Mouse (Mus musculus) hindbrain, embryonic 10.5 days (tissue): ENCODE data around the gene Tmem125. TPM values are rescaled to one million over a fixed set of nuclear protein-coding genes. Genes with fewer than 3 reads are reported as not detected.
"Not testable (repeated sequence)": the region's sequence is repeated elsewhere in the genome, so short reads cannot be mapped to it uniquely, and the experiment has no call there.

ENCODE experiments used
- DNase-seq: peaks from one replicate; pipeline ENCODE4 v3.0.0-alpha.2; 2017; ENCODE audit warnings: low spot score
- H3K27ac ChIP-seq: fragments of 300-500 bp; sonication (generic); 2 replicates; pipeline ENCODE4 v1.5.1; 2016; ENCODE audit warnings: mild to moderate bottlenecking, moderate library complexity
- H3K27me3 ChIP-seq: fragments of 300-500 bp; sonication (generic); 2 replicates; pipeline ENCODE4 v1.6.1; 2016; ENCODE audit warnings: mild to moderate bottlenecking; ENCODE audit not compliant: poor library complexity, insufficient read depth, severe bottlenecking
- H3K36me3 ChIP-seq: fragments of 300-500 bp; sonication (generic); 2 replicates; pipeline ENCODE4 v1.6.1; 2016; ENCODE audit warnings: mild to moderate bottlenecking, moderate library complexity
- H3K4me1 ChIP-seq: fragments of 300-500 bp; sonication (generic); replicated peaks from 2 replicates; pipeline ENCODE4 v1.6.1; 2016; ENCODE audit warnings: mild to moderate bottlenecking
- H3K4me3 ChIP-seq: fragments of 300-500 bp; sonication (generic); 2 replicates; pipeline ENCODE4 v1.5.1; 2016; ENCODE audit warnings: mild to moderate bottlenecking, moderate library complexity
- H3K9me3 ChIP-seq: fragments of 300-500 bp; sonication (generic); 2 replicates; pipeline ENCODE4 v1.6.1; 2016; ENCODE audit warnings: mild to moderate bottlenecking, moderate library complexity
- WGBS: fragments of 180-500 bp; shearing (Covaris S2); methylation state at CpG from one replicate; pipeline ENCODE4 v1.1.7; 2016; 5-methylcytosine and 5-hydroxymethylcytosine counted together
- polyA plus RNA-seq: library from polyadenylated mRNA; unstranded; fragments of >200 nt; fragmentation: Nextera tagmentation; extraction: Ambion mirVana; gene quantifications from 2 replicates; pipeline ENCODE4 v1.2.1, GENCODE M21; 2016

Gene Tmem125
- polyA plus RNA-seq, 1 experiment from 2014 or later = 0.71 TPM

- WGBS = 78% methylated on average over 13 of the region's 13 CpGs
- 0 out of 2 replicates have a peak overlapping the region, but pooled peaks have one; percentile 29 for H3K27ac ChIP-seq
- no peak for DNase-seq
These were observed 20.4 kb upstream of the Tmem125 start for GRCm38 (mm10) chr4:118564062-118564925.

GRCm38 (mm10) chr4:118553039-118553649 is 9.3 kb upstream of the Tmem125 start:
- H3K36me3 ChIP-seq = no peaks in the 10 kb centered on the region
- H3K27me3 ChIP-seq = no peaks in the 10 kb centered on the region
- peaks cover under 1% of the 10 kb centered on the region for H3K9me3 ChIP-seq
- WGBS = 81% methylated on average over 3 of the region's 3 CpGs
- H3K27ac ChIP-seq = no peak overlapping the region
- H3K4me1 ChIP-seq = no peaks in the 10 kb centered on the region
- DNase-seq = no peak
- H3K4me3 ChIP-seq = no peak overlapping the region

More at GRCm38 (mm10) chr4:118564062-118564925, 20.4 kb upstream of the Tmem125 start:
- Histone ChIP-seq H3K4me3 (no peak overlapping the region), H3K9me3 (0 out of 2 replicates have a peak, but pooled peaks cover 4% of the 10 kb centered on the region), H3K4me1 (peaks cover 5% of the 10 kb centered on the region), H3K36me3 (no peaks in the 10 kb centered on the region), H3K27me3 (peaks cover 4% of the 10 kb centered on the region; the same call in 1 of the 2 replicates)

- not testable (repeated sequence) for H3K9me3 ChIP-seq, H3K36me3 ChIP-seq, H3K27me3 ChIP-seq, H3K27ac ChIP-seq, H3K4me3 ChIP-seq
- peak; percentile 58 for DNase-seq
- WGBS = 86% methylated on average over 10 of the region's 10 CpGs
- H3K4me1 ChIP-seq = peaks cover 14% of the 10 kb centered on the region
These were observed 4.3 kb upstream of the Tmem125 start for GRCm38 (mm10) chr4:118548130-118548480.

GRCm38 (mm10) chr4:118547424-118548129 is 3.7 kb upstream of the Tmem125 start:
- not testable (repeated sequence) for DNase-seq, H3K36me3 ChIP-seq, H3K9me3 ChIP-seq, H3K4me3 ChIP-seq, H3K27me3 ChIP-seq, H3K27ac ChIP-seq
- WGBS = 89% methylated on average over 23 of the region's 23 CpGs
- peaks cover 20% of the 10 kb centered on the region for H3K4me1 ChIP-seq

- no peak for DNase-seq
- H3K4me3 ChIP-seq = no peak overlapping the region
These were observed 740 bp upstream of the Tmem125 start for GRCm38 (mm10) chr4:118544441-118545127.

GRCm38 (mm10) chr4:118543158-118543530 is 700 bp downstream of the Tmem125 start:
- H3K27ac ChIP-seq = no peak overlapping the region
- peaks cover 6% of the 10 kb centered on the region for H3K9me3 ChIP-seq
- no peaks in the 10 kb centered on the region for H3K36me3 ChIP-seq
- peaks cover 35% of the 10 kb centered on the region for H3K4me1 ChIP-seq
- peaks cover 43% of the 10 kb centered on the region for H3K27me3 ChIP-seq
- H3K4me3 ChIP-seq = peak overlapping the region; percentile 50
- 19% methylated on average over 13 of the region's 13 CpGs for WGBS
- no peak for DNase-seq

More at GRCm38 (mm10) chr4:118544441-118545127, 740 bp upstream of the Tmem125 start:
- Histone ChIP-seq H3K27ac (0 out of 2 replicates have a peak overlapping the region, but pooled peaks have one; percentile 6), H3K36me3 (no peaks in the 10 kb centered on the region), H3K9me3 (peaks cover 7% of the 10 kb centered on the region), H3K4me1 (peaks cover 33% of the 10 kb centered on the region), H3K27me3 (peaks cover 29% of the 10 kb centered on the region)
- WGBS = 75% methylated on average over 14 of the region's 14 CpGs

GRCm38 (mm10) chr4:118542510-118543157 is 1.2 kb downstream of the Tmem125 start:
- Histone ChIP-seq H3K36me3 (no peaks in the 10 kb centered on the region), H3K9me3 (peaks cover 2% of the 10 kb centered on the region; the same call in 1 of the 2 replicates), H3K27me3 (peaks cover 47% of the 10 kb centered on the region), H3K4me3 (peak overlapping the region; percentile 50; the same call in 1 of the 2 replicates), H3K4me1 (peaks cover 35% of the 10 kb centered on the region), H3K27ac (no peak overlapping the region)
- no peak for DNase-seq
- WGBS = 60% methylated on average over 9 of the region's 9 CpGs

GRCm38 (mm10) chr4:118539904-118540303 is 3.9 kb downstream of the Tmem125 start:
- no peak for DNase-seq
- Histone ChIP-seq H3K4me1 (peaks cover 35% of the 10 kb centered on the region), H3K36me3 (no peaks in the 10 kb centered on the region), H3K27ac (no peak overlapping the region), H3K4me3 (no peak overlapping the region), H3K27me3 (peaks cover 47% of the 10 kb centered on the region), H3K9me3 (no peaks in the 10 kb centered on the region)
- WGBS = 15% methylated on average over 10 of the region's 10 CpGs

GRCm38 (mm10) chr4:118537801-118538200 is 6.0 kb downstream of the Tmem125 start:
- Histone ChIP-seq H3K36me3 (no peaks in the 10 kb centered on the region), H3K27me3 (peaks cover 45% of the 10 kb centered on the region), H3K4me1 (peaks cover 22% of the 10 kb centered on the region), H3K9me3 (no peaks in the 10 kb centered on the region), H3K4me3 (no peak overlapping the region), H3K27ac (no peak overlapping the region)
- DNase-seq = no peak
- 54% methylated on average over 6 of the region's 6 CpGs for WGBS

- H3K27me3 ChIP-seq = peaks cover 25% of the 10 kb centered on the region
- H3K4me3 ChIP-seq = no peak overlapping the region
- no peak overlapping the region for H3K27ac ChIP-seq
- peaks cover 34% of the 10 kb centered on the region for H3K4me1 ChIP-seq
- no peaks in the 10 kb centered on the region for H3K9me3 ChIP-seq
- WGBS = 85% methylated on average over 6 of the region's 6 CpGs
- no peak for DNase-seq
- H3K36me3 ChIP-seq = no peaks in the 10 kb centered on the region
These were observed 8.2 kb downstream of the Tmem125 start for GRCm38 (mm10) chr4:118535610-118536009.

GRCm38 (mm10) chr4:118533605-118534004 is 10.2 kb downstream of the Tmem125 start:
- H3K36me3 ChIP-seq = no peaks in the 10 kb centered on the region
- peaks cover 9% of the 10 kb centered on the region for H3K27me3 ChIP-seq
- H3K9me3 ChIP-seq = no peaks in the 10 kb centered on the region
- peaks cover 21% of the 10 kb centered on the region for H3K4me1 ChIP-seq
- 84% methylated on average over 7 of the region's 7 CpGs for WGBS
- no peak overlapping the region for H3K27ac ChIP-seq
- H3K4me3 ChIP-seq = no peak overlapping the region
- DNase-seq = no peak

- no peaks in the 10 kb centered on the region for H3K36me3 ChIP-seq
- peaks cover 21% of the 10 kb centered on the region for H3K4me1 ChIP-seq
- peaks cover 5% of the 10 kb centered on the region for H3K27me3 ChIP-seq
- DNase-seq = no peak
- no peak overlapping the region for H3K27ac ChIP-seq
- 41% methylated on average over 4 of the region's 4 CpGs for whole genome bisulfite sequencing
- H3K4me3 ChIP-seq = no peak overlapping the region
- H3K9me3 ChIP-seq = no peaks in the 10 kb centered on the region
These were observed 10.7 kb downstream of the Tmem125 start for GRCm38 (mm10) chr4:118533156-118533555.
